Mouse (Mus musculus) bone marrow macrophage, adult 2 months (primary cell): Measurements from ENCODE around the gene Acvr2b.

Experiments used
- CTCF ChIP-seq: IDR thresholded peaks from 2 replicates; pipeline ENCODE4 v1.5.1; 2012; ENCODE audit warnings: low read depth, mild to moderate bottlenecking, low read length, moderate library complexity
- POLR2A ChIP-seq: IDR thresholded peaks from 2 replicates; pipeline ENCODE4 v1.6.1; 2012; ENCODE audit warnings: mild to moderate bottlenecking, low read depth, low read length, borderline replicate concordance

DNA sequence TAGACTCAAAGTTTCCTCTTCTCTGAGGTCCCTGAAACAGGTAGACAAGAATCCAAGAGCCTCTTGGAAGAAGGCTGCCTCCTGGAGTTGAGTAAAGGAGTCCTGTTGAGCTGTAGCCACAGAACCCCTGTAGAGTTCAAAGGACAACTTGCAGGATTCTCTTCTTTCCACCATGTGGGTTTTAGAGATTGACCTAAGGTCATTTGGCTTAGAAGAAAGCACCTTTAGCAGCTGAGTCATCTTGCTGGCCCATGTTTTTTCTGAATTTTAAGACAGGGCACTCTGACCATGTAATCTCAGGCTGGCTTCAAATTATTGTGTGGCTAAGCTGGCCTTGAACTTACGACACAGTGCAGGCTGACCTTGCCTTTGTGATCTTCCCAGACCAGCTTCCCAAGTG, 71.1 kb downstream of the Acvr2b start:
- TF ChIP-seq CTCF (no peak), POLR2A (no peak)
